Mouse (Mus musculus): ENCODE measurements around the gene Adgrf5.
"Not testable (repeated sequence)": the region's sequence is repeated elsewhere in the genome, so short reads cannot be mapped to it uniquely, and the experiment has no call there.

Adgrf5 gene

GRCm38 (mm10) chr17:43460245-43461181 lies 100.3 kb downstream of the Adgrf5 start:
- peak; percentile 31 for DNase-seq (ENCODE audit: low read depth, low spot score)

GRCm38 (mm10) chr17:43470039-43470438 lies 109.8 kb downstream of the Adgrf5 start:
- no peak for DNase-seq (ENCODE audit: low read depth, low spot score)

- no peak for DNase-seq (ENCODE audit: low read depth, low spot score)
These were observed 112.3 kb downstream of the Adgrf5 start for GRCm38 (mm10) chr17:43472558-43472957.

GRCm38 (mm10) chr17:43474775-43475174 lies 114.5 kb downstream of the Adgrf5 start:
- no peak for DNase-seq (ENCODE audit: low read depth, low spot score)

- DNase-seq (ENCODE audit: low read depth, low spot score) = no peak
These were observed 117.4 kb downstream of the Adgrf5 start for GRCm38 (mm10) chr17:43477621-43478020.

- no peak for DNase-seq (ENCODE audit: low read depth, low spot score)
These were observed 125.7 kb downstream of the Adgrf5 start for GRCm38 (mm10) chr17:43485982-43486381.

- no peak for DNase-seq (ENCODE audit: low read depth, low spot score)
These were observed 128.3 kb downstream of the Adgrf5 start for GRCm38 (mm10) chr17:43488439-43489151.

- not testable (repeated sequence) for DNase-seq (ENCODE audit: low read depth, low spot score)
These were observed 130.1 kb downstream of the Adgrf5 start for GRCm38 (mm10) chr17:43490371-43490770.

GRCm38 (mm10) chr17:43495502-43495901 lies 135.3 kb downstream of the Adgrf5 start:
- no peak for DNase-seq (ENCODE audit: low read depth, low spot score)

- no peak for DNase-seq (ENCODE audit: low read depth, low spot score)
These were observed 137.3 kb downstream of the Adgrf5 start for GRCm38 (mm10) chr17:43497521-43497920.

GRCm38 (mm10) chr17:43500513-43500912 lies 140.3 kb downstream of the Adgrf5 start:
- DNase-seq (ENCODE audit: low read depth, low spot score) = no peak

- no peak for DNase-seq (ENCODE audit: low read depth, low spot score)
These were observed 141.0 kb downstream of the Adgrf5 start for GRCm38 (mm10) chr17:43501223-43501622.

GRCm38 (mm10) chr17:43501631-43502030 lies 141.4 kb downstream of the Adgrf5 start:
- DNase-seq (ENCODE audit: low read depth, low spot score) = no peak

- no peak for DNase-seq (ENCODE audit: low read depth, low spot score)
These were observed 142.3 kb downstream of the Adgrf5 start, which contains the start of gene Mep1a for GRCm38 (mm10) chr17:43502592-43502991. Mep1a (minus strand) TSS chr17:43502812.

GRCm38 (mm10) chr17:43503861-43504593 lies 143.8 kb downstream of the Adgrf5 start:
- no peak for DNase-seq (ENCODE audit: low read depth, low spot score)

GRCm38 (mm10) chr17:43504594-43504934 lies 144.3 kb downstream of the Adgrf5 start:
- DNase-seq (ENCODE audit: low read depth, low spot score) = no peak
